Mouse (Mus musculus): ENCODE data around the gene Fam53b.

GRCm38 (mm10) chr7:132793467-132793866, 20.2 kb downstream of the Fam53b start:
- TF ChIP-seq EP300 (IDR thresholded peaks at IDR 0.05; ENCODE audit: low read depth) = no peak
- no peak for TF ChIP-seq CTCF (IDR thresholded peaks at IDR 0.05; ENCODE audit: low read depth)
